Mouse (Mus musculus): ENCODE measurements at regions not wholly inside any gene's neighbourhood (a gene's known extent, or its start where the extent isn't known, plus 50 kb on each side); places are given as distances from the start of the nearest gene placed in this dataset.

DNA sequence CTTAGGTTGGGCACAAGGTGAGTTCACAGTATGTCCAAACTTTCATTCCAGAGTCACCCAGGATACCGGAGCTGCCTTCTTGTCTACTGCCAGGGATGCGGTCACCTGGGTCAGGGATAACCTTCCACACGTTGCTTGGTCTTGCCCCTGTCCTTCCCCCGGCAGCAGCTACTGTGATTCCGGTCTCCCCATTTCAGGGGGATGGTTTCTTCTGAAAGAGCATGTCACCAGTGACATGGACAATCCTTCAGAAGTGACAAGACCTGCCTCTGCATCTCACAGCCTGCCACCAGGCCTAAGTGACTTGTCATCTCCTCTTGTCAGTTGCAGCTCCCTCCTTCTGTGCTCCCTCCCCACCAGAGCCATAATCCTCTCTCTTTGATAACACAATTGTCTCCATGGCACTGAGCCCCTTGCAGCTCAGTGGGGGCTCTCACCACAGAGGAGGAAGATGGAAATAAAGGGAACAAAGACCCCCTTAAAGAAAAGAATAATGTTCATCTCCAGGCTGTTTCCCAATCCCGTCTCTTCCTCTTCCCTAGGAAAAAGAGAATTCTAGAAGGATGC, 234.9 kb upstream of the 4931429L15Rik start:
- H3K4me1 ChIP-seq (replicated peaks; ENCODE audit: low read depth, low read length) = peaks cover 13% of the 10 kb centered on the region
- H3K36me3 ChIP-seq (ENCODE audit: insufficient read depth, low read length) = no peaks in the 10 kb centered on the region
- TF ChIP-seq NANOG (IDR thresholded peaks at IDR 0.05; ENCODE audit: borderline replicate concordance, low read length) (no peak), CTCF (conservative IDR thresholded peaks at IDR 0.05; ENCODE audit: low read length) (no peak), POU5F1 (IDR thresholded peaks at IDR 0.05; ENCODE audit: borderline replicate concordance, low read length) (no peak)
- no peak overlapping the region for H3K4me3 ChIP-seq (replicated peaks; ENCODE audit: low read length)
- 0 out of 2 replicates have a peak, but pooled peaks cover 3% of the 10 kb centered on the region for H3K9me3 ChIP-seq (ENCODE audit: low read length)
- peaks cover 9% of the 10 kb centered on the region for H3K27me3 ChIP-seq (ENCODE audit: insufficient read depth, low read length)

DNA sequence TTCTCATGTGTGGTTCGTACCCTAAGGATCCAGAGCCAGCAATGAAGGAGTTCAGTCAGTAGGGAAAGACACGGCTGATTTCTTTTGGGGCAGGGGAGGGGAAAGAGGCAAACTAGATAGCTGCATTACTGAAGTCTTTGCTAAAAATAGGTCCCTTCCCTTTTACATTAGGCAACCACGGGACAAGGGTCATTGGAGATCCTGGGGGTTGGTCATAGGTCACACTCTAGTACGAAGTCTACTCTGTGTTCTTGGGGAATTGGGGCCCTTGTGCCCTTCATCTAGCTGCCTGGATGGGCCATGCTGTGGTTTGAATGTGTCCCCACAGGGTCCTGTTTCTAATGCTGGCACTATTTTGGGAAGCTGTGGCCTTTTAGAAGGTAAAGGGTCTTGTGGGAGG, 229.6 kb upstream of the 4931429L15Rik start:
- H3K27me3 ChIP-seq (ENCODE audit: insufficient read depth, low read length) = peaks cover 12% of the 10 kb centered on the region
- H3K4me1 ChIP-seq (replicated peaks; ENCODE audit: low read depth, low read length) = no peaks in the 10 kb centered on the region
- H3K36me3 ChIP-seq (ENCODE audit: insufficient read depth, low read length) = no peaks in the 10 kb centered on the region
- no peak overlapping the region for H3K4me3 ChIP-seq (replicated peaks; ENCODE audit: low read length)
- H3K9me3 ChIP-seq (ENCODE audit: low read length) = no peaks in the 10 kb centered on the region
- TF ChIP-seq NANOG (IDR thresholded peaks at IDR 0.05; ENCODE audit: borderline replicate concordance, low read length) = no peak
- TF ChIP-seq POU5F1 (IDR thresholded peaks at IDR 0.05; ENCODE audit: borderline replicate concordance, low read length) = no peak
- TF ChIP-seq CTCF (conservative IDR thresholded peaks at IDR 0.05; ENCODE audit: low read length) = no peak

DNA sequence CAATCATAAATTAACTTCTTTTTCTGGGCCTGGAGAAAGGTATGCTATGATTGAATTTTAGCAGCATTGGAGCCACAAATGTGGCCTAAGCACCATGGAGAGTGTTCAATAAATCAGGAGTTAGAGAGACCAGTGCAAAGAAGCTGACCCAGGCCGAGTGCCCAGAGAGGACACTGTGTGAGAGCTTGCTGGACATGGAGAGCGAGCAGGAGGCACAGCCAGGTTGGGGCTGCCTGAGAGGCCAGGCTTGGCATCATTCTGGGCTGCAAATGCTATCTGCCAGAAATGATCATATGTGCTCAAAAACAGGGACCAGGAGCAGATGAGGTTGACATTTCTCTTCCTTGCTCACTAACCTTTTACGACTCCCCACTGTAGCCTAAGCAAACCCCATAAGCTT, 224.5 kb upstream of the 4931429L15Rik start:
- Histone ChIP-seq H3K4me1 (replicated peaks; ENCODE audit: low read depth, low read length) (0 out of 2 replicates have a peak, but pooled peaks cover 4% of the 10 kb centered on the region), H3K27me3 (ENCODE audit: insufficient read depth, low read length) (0 out of 2 replicates have a peak, but pooled peaks cover 3% of the 10 kb centered on the region), H3K36me3 (ENCODE audit: insufficient read depth, low read length) (no peaks in the 10 kb centered on the region), H3K9me3 (ENCODE audit: low read length) (no peaks in the 10 kb centered on the region; the same call in 1 of the 2 replicates), H3K4me3 (replicated peaks; ENCODE audit: low read length) (no peak overlapping the region)
- TF ChIP-seq CTCF (conservative IDR thresholded peaks at IDR 0.05; ENCODE audit: low read length) (no peak), NANOG (IDR thresholded peaks at IDR 0.05; ENCODE audit: borderline replicate concordance, low read length) (no peak), POU5F1 (IDR thresholded peaks at IDR 0.05; ENCODE audit: borderline replicate concordance, low read length) (no peak)

DNA sequence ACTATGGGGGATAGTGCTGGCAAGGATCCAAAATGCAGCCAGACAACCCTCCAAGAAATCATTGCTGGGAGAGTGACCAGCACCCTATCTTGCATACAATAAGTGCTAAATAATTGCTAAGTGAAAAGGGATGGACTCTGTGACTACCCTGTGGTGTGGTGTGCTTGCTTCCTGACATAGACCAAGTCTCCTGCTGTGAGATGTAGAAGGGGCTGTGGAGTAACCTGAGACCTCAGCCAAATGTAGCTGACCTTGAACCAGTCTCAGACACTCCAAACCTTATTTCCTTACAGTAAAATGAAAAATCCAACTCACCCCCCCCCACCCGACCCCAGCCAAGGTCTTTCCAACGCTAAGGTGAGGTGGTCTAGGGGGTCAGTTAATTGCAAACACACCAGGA, 221.2 kb upstream of the 4931429L15Rik start:
- TF ChIP-seq CTCF (conservative IDR thresholded peaks at IDR 0.05; ENCODE audit: low read length) (no peak), NANOG (IDR thresholded peaks at IDR 0.05; ENCODE audit: borderline replicate concordance, low read length) (no peak), POU5F1 (IDR thresholded peaks at IDR 0.05; ENCODE audit: borderline replicate concordance, low read length) (no peak)
- Histone ChIP-seq H3K4me1 (replicated peaks; ENCODE audit: low read depth, low read length) (peaks cover 15% of the 10 kb centered on the region), H3K4me3 (replicated peaks; ENCODE audit: low read length) (no peak overlapping the region), H3K27me3 (ENCODE audit: insufficient read depth, low read length) (0 out of 2 replicates have a peak, but pooled peaks cover 3% of the 10 kb centered on the region), H3K9me3 (ENCODE audit: low read length) (no peaks in the 10 kb centered on the region; the same call in 1 of the 2 replicates), H3K36me3 (ENCODE audit: insufficient read depth, low read length) (no peaks in the 10 kb centered on the region)

DNA sequence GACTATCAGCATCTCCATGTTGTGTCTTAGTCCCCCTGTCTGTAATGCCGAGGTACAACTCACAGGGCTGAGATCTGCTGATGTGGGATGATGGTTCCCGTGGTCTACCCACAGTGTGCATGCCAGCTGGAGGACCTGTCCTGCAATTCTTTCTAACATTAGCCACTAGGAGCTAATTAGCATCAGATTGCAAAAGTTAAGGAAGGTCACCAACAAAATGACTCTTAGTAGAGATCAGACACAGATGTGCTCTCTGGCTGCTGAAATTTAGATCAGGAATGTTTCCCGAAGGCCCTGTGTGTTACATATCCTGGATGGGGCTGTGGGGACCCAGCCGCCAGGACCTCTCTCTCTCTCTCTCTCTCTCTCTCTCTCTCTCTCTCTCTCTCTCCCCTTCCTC, 218.8 kb upstream of the 4931429L15Rik start:
- TF ChIP-seq CTCF (conservative IDR thresholded peaks at IDR 0.05; ENCODE audit: low read length) (no peak), POU5F1 (IDR thresholded peaks at IDR 0.05; ENCODE audit: borderline replicate concordance, low read length) (no peak), NANOG (IDR thresholded peaks at IDR 0.05; ENCODE audit: borderline replicate concordance, low read length) (no peak)
- H3K9me3 ChIP-seq (ENCODE audit: low read length) = no peaks in the 10 kb centered on the region; the same call in 1 of the 2 replicates
- no peaks in the 10 kb centered on the region for H3K27me3 ChIP-seq (ENCODE audit: insufficient read depth, low read length)
- H3K4me1 ChIP-seq (replicated peaks; ENCODE audit: low read depth, low read length) = peaks cover 15% of the 10 kb centered on the region
- no peaks in the 10 kb centered on the region for H3K36me3 ChIP-seq (ENCODE audit: insufficient read depth, low read length)
- no peak overlapping the region for H3K4me3 ChIP-seq (replicated peaks; ENCODE audit: low read length)

DNA sequence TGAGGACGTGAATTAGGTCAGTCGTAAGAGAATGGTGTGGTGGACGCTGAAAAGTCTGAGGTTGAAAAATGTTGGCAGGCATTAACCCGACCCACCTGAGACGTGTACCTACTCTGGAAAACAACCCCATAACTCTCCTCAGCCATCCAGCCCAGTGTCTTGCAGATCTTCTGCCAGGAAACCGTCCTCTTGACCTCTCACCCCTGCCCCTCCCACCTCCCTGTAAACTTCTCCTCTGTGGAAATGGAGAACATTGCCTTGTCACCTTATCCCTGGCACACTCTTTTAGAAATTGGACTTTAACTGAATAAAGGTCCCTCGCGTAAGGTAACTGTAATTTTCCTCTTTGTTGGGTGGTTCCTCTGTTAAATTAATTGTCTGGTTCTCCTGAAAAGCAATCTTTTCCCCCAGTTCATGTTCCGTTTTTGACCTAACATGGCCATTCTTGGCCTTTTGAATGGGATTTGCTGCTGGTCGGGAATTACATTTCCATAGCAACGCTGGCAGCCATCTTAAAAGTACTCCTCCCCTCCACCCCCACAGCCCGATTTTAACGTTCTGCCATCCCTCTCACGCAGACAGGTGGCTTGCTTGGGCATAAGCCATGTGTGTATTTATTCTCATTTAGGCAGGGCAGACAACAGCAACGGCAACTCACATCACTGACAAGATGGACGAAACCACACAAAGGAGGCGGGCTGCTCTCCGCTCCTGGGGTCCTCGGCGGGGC, 196.8 kb upstream of the 4931429L15Rik start:
- no peaks in the 10 kb centered on the region for H3K36me3 ChIP-seq (ENCODE audit: insufficient read depth, low read length)
- TF ChIP-seq CTCF (conservative IDR thresholded peaks at IDR 0.05; ENCODE audit: low read length) (no peak), NANOG (IDR thresholded peaks at IDR 0.05; ENCODE audit: borderline replicate concordance, low read length) (no peak), POU5F1 (IDR thresholded peaks at IDR 0.05; ENCODE audit: borderline replicate concordance, low read length) (no peak)
- H3K4me3 ChIP-seq (replicated peaks; ENCODE audit: low read length) = peak overlapping the region; percentile 18
- no peaks in the 10 kb centered on the region for H3K27me3 ChIP-seq (ENCODE audit: insufficient read depth, low read length)
- H3K9me3 ChIP-seq (ENCODE audit: low read length) = peaks cover 32% of the 10 kb centered on the region
- peaks cover 30% of the 10 kb centered on the region for H3K4me1 ChIP-seq (replicated peaks; ENCODE audit: low read depth, low read length)

DNA sequence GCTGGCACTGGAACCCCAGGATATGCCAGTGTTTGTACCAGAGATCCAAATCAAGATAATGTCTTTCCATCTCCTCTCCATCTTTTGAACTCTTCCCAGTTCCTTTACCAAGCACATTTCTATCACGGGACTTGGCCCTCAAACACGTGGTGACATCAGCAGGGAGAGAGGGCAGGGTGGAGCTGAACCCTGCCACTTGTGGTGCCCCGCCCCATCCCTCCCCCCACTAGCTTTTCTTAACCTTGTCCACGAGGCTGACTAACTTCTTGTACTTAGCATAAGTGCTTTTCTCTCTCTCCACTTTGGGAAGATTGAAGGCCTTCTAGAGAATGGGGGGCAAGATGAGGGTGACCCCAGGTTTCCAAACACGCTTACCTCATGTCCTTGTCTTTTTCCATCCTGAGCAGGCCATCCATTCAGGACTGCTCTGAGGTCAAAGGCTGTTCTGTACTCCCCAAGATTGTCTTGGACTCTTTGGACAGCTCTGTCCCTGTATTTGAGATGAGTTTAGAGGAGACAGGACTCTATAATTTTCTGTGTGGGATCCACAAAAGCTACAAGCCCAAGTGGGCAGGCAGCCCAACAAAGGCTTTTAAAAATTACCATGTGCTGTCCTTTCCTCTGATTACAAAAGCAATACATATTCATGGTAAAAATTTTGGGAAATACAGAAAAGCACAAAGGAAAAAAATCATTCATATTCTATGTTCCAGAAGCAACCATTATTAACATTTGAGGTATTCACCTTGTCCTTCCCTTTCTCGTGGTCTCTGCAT, 192.7 kb upstream of the 4931429L15Rik start:
- H3K27me3 ChIP-seq (ENCODE audit: insufficient read depth, low read length) = no peaks in the 10 kb centered on the region
- no peak overlapping the region for H3K4me3 ChIP-seq (replicated peaks; ENCODE audit: low read length)
- no peaks in the 10 kb centered on the region for H3K36me3 ChIP-seq (ENCODE audit: insufficient read depth, low read length)
- H3K9me3 ChIP-seq (ENCODE audit: low read length) = peaks cover 18% of the 10 kb centered on the region
- TF ChIP-seq NANOG (IDR thresholded peaks at IDR 0.05; ENCODE audit: borderline replicate concordance, low read length) (no peak), CTCF (conservative IDR thresholded peaks at IDR 0.05; ENCODE audit: low read length) (no peak), POU5F1 (IDR thresholded peaks at IDR 0.05; ENCODE audit: borderline replicate concordance, low read length) (no peak)
- H3K4me1 ChIP-seq (replicated peaks; ENCODE audit: low read depth, low read length) = peaks cover 45% of the 10 kb centered on the region

DNA sequence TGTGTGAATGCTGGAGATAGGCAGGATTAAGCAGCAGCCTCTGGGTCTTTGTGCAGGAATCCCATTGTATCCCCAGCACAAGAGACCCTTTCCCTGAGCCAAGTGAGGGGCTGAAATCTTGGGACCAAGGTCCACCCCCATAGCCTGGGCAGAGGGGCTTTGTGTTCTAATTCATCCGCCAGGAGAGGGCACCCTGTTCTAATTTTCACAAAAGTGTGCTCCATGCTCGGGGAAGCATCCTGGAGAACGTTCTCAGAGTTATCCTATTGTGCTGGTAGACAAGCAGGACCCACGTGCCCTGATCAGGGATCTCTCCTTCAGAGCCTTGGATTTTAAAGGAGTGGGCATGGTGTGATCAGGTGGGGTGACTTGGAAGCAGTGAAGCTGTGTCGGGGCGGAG, 191.5 kb upstream of the 4931429L15Rik start:
- H3K27me3 ChIP-seq (ENCODE audit: insufficient read depth, low read length) = no peaks in the 10 kb centered on the region; the same call in 1 of the 2 replicates
- H3K36me3 ChIP-seq (ENCODE audit: insufficient read depth, low read length) = no peaks in the 10 kb centered on the region
- no peak overlapping the region for H3K4me3 ChIP-seq (replicated peaks; ENCODE audit: low read length)
- peaks cover 34% of the 10 kb centered on the region for H3K4me1 ChIP-seq (replicated peaks; ENCODE audit: low read depth, low read length)
- peaks cover 18% of the 10 kb centered on the region for H3K9me3 ChIP-seq (ENCODE audit: low read length)
- TF ChIP-seq NANOG (IDR thresholded peaks at IDR 0.05; ENCODE audit: borderline replicate concordance, low read length) (no peak), CTCF (conservative IDR thresholded peaks at IDR 0.05; ENCODE audit: low read length) (no peak), POU5F1 (IDR thresholded peaks at IDR 0.05; ENCODE audit: borderline replicate concordance, low read length) (no peak)
